Mouse (Mus musculus) common myeloid progenitor, adult 5-6 weeks (primary cell): Measurements from ENCODE around the gene Golga3. TPM values are rescaled to one million over a fixed set of nuclear protein-coding genes. Genes with fewer than 3 reads are reported as not detected.
A peak's percentile ranks its signal among the peaks of the same experiment; 100 is the strongest.

Experiments used
- ATAC-seq: replicated peaks from 2 replicates; pipeline ENCODE4 v1.8.0; 2016; ENCODE audit warnings: low read depth, mild to moderate bottlenecking, moderate TSS enrichment, inconsistent platforms; ENCODE audit not compliant: poor library complexity, severe bottlenecking
- total RNA-seq: library from RNA; stranded (forward); fragments of 200-1000, 187-1606 nt; gene quantifications from 2 replicates; pipeline ENCODE4 v1.2.3, GENCODE M21; 2017

Golga3 gene
- total RNA-seq, 1 experiment from 2014 or later = 35.6 TPM

DNA sequence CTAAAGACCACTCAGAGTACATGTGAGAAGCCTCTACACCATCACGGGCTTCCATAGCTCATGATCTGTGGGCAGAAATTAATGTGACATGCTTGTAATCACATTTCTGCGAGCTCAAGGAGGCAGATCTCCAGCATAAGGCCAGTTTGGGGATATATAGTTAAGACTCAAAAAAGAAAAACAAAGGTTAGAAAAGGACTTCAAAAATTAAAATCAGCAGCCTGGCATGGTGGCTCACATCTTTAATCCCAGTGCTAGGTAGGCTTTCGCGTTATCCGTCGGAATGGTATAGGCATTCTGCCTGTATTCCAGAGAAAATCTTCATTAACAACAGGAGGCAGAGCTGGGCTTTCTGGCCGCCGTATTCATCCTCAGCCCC lies 53.9 kb downstream of the Golga3 start:
- no peak for ATAC-seq

DNA sequence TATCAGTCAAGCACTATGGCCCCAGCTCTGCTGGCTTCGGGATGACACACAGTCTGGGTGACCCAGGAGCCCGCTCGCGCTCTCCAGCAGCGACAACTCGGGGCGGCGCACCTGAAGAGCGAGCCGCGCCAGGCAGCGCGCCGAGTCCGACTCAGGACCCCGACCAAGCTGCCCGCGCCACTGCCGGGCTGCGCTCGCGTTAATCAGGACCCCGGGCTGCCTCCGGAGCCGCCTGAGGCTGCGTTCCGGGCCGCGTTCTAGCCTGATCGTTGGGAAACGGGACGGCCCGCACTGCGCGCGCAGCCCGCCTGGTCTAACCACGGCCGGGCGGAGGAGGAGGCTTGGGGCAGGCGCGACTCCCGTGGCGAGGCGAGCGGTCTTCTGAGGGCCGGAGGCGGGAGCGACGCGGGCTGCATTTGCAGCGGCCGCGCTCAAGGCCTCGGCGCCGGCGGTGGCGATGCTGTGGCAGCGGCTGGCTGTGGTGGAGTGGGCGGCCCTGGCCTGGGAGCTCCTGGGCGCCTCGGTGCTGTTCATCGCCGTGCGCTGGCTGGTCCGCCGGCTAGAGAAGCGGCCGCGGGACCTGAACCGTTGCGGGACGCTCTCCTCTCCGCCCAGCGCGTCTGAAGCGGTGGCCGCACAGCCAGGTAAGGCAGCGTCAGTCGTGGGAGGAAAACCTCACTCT lies 54.4 kb downstream of the Golga3 start, which contains the start of gene Ankle2:
Gene Ankle2 (plus strand): TSS at position 225 of the 682 bp plus-strand sequence.
- peak; percentile 91 for ATAC-seq

DNA sequence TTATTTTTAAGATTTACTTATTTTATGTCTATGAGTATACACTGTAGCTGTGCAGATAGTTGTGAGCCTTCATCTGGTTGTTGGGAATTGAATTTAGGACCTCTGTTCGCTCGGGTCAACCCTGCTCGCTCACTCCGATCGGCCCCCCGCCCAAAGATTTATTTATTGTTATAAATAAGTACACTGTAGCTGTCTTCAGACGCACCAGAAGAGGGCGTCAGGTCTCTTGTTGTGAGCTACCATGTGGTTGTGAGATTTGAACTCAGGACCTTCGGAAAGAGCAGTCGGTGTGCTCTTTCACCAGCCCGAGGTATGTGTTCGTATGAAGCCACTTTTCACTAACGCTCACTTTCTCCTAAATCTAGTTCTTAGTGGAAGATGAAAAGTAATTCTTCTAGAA lies 55.1 kb downstream of the Golga3 start:
- no peak for ATAC-seq

DNA sequence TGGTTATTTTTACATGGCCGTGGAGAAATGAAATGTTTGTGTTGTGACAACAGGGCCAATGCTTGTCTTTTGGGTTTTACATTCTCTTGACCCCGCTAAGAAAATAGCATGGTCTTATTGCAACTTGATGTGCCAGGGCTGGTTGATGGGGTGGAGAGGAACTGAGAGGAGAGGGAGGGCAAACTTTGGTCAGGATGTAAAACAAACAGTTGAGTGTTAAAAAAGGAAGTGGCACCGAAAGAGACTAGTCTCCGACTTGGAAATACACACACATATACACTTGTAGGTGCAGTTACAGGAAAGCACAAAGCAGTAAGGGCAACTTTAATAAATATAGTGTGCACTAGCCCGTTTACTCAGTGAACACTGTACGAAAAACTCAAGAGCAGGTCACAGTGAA lies 55.8 kb downstream of the Golga3 start:
- peak; percentile 37 for ATAC-seq

DNA sequence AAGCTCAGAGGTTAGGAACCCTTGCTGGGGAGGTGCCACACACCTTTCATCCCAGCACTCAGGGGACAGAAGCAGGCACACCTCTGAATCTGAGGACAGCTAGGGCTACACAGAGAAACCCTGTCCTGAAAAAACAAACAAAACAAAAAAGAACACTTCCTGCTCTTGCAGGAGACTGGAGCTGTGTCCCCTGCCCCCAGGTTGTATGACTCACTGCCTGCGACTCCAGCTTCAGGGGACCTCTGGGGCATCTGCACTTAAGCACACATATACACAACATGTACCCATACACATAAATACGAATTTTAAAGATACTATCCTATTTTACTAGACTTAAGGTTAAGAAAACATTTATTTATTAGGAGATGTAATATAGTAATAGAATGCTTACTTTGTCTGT lies 67.6 kb downstream of the Golga3 start:
- no peak for ATAC-seq

DNA sequence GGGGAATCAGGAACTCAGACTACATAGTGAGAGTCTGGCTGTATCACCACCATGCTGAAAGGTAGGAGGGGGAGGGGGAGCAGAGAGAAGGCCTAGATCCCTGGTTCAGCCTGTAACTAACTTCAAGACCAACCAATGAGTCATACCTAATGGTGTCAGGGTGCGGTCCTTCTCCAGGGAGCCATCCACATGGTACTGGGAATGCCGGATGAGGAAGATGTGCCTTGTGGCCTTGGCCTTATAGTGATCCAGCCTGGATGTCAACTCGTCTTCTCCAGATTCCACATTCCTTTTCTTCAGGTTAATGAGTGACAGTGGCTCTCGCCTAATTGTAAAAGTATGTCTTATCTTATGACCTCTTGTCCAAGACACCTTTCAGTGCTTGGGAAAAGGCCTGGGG lies 90.4 kb downstream of the Golga3 start:
- ATAC-seq = no peak

DNA sequence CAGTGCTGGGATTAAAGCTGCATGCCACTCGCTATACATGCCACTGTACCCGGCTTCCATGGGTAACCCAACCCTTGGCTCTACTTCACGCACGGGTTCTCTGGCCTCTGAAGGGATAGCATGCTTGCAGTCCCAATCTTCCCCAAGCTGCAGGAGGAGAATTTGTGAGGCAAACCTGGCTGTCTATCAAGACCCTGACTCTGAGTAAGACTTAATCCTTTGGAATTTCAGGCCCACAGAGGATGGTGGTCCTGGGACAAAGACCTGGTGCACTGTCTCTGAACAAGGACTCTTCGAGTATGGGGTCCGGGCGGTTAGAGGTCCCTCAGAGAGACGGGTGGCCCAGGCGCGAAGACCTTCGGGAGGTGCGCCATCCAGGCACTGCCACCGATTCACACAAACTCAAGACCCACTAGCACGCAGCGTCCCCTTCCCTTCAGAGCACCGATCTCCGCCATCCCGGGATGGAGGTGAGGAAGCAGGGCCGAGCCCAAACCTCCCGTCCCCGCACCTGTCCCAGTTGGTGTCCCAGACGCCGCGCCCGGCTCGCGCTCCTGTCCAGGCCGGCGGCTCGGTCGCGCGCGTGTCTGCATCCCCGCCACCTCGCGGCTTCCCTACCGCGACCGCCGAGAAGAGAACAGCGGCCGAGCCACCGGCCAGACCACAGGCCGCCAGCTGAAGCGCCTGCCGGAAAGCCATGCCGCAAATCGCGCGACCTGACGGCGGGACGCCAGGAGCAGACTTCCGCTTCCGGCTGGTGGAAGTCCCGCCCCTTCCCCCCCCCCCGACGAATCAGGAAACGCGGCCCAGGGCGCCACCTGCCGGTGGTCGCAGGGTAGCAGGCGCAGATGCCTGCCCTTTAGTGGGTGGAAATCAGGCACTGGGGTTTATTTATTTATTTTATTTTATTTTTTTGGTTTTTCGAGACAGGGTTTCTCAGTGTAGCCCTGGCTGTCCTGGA lies 92.9 kb downstream of the Golga3 start, which contains the start of gene Pgam5:
Gene Pgam5 (minus strand): TSS at position 773 of the 961 bp plus-strand sequence.
- ATAC-seq = peak; percentile 91

DNA sequence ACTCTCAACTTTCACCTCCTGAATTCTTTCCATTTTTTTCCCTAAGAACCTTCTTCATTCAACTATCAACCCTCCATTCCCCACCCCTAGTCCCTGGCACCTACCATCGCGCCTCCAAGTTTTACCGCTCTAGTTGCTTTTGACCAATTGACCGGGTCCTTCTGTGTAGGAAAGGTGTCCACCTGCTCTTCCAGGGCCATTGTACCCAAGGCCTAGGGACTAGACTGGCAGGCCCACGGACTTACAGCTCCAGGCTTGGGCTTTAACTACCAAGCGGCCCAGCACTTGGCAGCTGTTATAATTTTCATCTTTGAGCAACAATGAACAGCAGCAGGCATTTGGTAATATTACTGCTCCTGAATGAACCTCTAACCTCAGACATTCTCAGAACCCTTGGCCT lies 93.7 kb downstream of the Golga3 start:
- ATAC-seq = no peak

DNA sequence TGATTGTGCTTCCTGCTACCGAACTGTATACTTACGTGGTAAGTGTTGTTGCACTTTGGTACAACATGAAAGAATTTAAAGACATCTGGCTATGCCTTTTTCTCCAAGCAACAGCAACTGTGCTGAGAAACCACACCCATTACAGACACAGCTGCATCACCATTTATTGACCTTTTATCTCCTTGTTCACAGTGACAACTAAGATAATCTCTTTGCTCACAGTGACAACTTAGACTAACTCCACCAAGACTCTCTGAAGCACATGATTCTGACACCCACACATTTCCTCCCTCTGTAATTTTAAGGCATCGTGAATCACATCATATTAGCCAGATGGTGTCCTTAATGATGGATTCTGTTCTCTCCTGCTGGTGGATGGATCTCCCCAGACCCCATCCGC lies 97.6 kb downstream of the Golga3 start:
- no peak for ATAC-seq

DNA sequence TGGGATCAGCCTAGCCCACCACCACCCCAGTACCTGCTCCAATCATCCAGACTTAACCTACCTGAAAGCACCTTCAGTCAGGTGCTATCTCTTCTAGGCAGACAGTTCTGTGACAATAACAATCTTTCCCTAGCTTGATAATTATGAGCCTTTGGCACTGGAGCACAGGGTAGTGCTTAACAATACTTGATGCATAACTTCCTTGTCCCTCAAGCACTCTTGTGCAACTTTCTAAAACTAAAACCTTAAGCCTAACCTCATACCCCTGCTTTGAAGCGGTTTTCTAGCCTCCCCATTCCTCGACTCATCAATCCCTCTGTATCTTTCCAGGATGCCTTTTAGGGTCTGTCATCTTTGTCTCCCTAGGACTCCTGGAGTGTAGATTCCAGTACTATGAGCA lies 98.3 kb downstream of the Golga3 start:
- ATAC-seq = no peak

Other genes starting within 250 kb of the Golga3 start
- gene Zfp932, start 180.2 kb upstream of the Golga3 start, total RNA-seq = 77.3 and 92.4 TPM in 2 replicates
- 4.0 and 10.4 TPM in 2 replicates for gene Gm17655, start 104.2 kb upstream of the Golga3 start, total RNA-seq
- gene Gm35315, start 82.3 kb upstream of the Golga3 start, total RNA-seq = 3.0 and 4.6 TPM in 2 replicates
- gene Plcxd1, start 76.7 kb upstream of the Golga3 start, total RNA-seq = 0.05 TPM in 1 of 2 replicates, not detected in the other
- gene Gtpbp6, start 68.5 kb upstream of the Golga3 start, total RNA-seq = 15.7 and 18.0 TPM in 2 replicates
- gene Zfp605, start 66.6 kb upstream of the Golga3 start, total RNA-seq = 11.7 and 16.1 TPM in 2 replicates
- gene Chfr, start 40.9 kb upstream of the Golga3 start, total RNA-seq = 46.9 and 66.0 TPM in 2 replicates
- 55.2 and 75.7 TPM in 2 replicates for gene Ankle2, start 54.3 kb downstream of the Golga3 start, total RNA-seq
- 32.5 and 36.6 TPM in 2 replicates for gene Pgam5, start 93.2 kb downstream of the Golga3 start, total RNA-seq
- 6.2 and 8.7 TPM in 2 replicates for gene Pxmp2, start 109.5 kb downstream of the Golga3 start, total RNA-seq
- gene Pole, start 109.6 kb downstream of the Golga3 start, total RNA-seq = 61.1 and 69.1 TPM in 2 replicates
- gene P2rx2, start 166.5 kb downstream of the Golga3 start, total RNA-seq = 0.05 TPM in 1 of 2 replicates, not detected in the other
- not detected in 2 replicates for gene Lrcol1, start 168.0 kb downstream of the Golga3 start, total RNA-seq